Mouse (Mus musculus) adipocyte (in vitro differentiated cells): Measurements from ENCODE around the gene Gm19402.
"Not testable (repeated sequence)": the region's sequence is repeated elsewhere in the genome, so short reads cannot be mapped to it uniquely, and the experiment has no call there.

ENCODE experiments used
- DNase-seq: peaks from one replicate; pipeline ENCODE4 v3.0.0-alpha.2; 2016; ENCODE audit warnings: low spot score

Gm19402 gene

DNA sequence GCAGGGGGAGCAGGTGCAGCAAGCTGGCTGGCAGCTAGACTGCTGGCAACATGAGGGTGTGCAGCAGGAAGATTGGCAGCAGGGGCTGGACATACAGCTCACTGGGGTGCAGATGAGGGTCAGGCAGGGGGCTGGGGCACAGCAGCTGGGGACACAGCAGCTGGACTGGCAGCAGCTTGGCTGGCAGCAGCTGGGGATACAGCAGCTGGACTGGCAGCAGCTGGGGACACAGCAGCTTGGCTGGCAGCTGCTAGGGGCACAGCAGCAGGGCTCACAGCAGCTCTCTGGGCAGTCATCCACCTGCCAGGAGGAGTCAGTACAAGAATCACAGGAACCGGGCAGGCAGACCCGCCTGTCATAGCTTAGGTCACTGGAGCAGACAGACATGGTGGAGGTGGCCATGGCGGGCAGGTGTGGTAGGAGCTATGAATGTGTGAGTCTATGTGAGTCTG, at the start of gene Gm19402:
Gm19402 (minus strand) TSS at position 402 of the 452 bp plus-strand sequence.
- not testable (repeated sequence) for DNase-seq

- no peak for DNase-seq
Measured at GRCm38 (mm10) chr10:77738929-77739328, 48.4 kb upstream of the Gm19402 start.

- DNase-seq: no peak
Measured at GRCm38 (mm10) chr10:77735928-77736327, 45.4 kb upstream of the Gm19402 start.

- no peak for DNase-seq
Measured at GRCm38 (mm10) chr10:77729241-77729640, 38.7 kb upstream of the Gm19402 start.

DNA sequence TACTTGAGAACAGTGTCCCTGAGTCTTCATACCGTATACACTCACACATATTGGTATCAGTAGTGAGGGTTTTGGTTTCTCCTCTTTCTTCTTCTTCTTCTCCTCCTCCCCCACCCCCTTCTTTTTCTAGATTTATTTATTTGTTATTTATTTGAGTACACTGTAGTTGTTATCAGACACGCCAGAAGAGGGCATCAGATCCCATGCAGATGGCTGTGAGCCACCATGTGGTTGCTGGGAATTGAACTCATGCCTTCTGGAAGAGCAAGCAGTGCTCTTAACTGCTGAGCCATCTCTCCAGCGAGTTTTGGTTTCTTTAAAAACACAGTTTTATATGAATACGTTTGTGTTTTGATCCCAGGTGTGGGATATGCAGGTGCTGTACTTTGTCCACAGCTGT, 37.7 kb upstream of the Gm19402 start:
- peak; percentile 14 for DNase-seq

- DNase-seq: no peak
Measured at GRCm38 (mm10) chr10:77726186-77726585, 35.6 kb upstream of the Gm19402 start, which contains the start of gene Gm10100. Gene Gm10100, plus strand, starts transcription at chr10:77726486.

- no peak for DNase-seq
Measured at GRCm38 (mm10) chr10:77724855-77725254, 34.3 kb upstream of the Gm19402 start.

DNA sequence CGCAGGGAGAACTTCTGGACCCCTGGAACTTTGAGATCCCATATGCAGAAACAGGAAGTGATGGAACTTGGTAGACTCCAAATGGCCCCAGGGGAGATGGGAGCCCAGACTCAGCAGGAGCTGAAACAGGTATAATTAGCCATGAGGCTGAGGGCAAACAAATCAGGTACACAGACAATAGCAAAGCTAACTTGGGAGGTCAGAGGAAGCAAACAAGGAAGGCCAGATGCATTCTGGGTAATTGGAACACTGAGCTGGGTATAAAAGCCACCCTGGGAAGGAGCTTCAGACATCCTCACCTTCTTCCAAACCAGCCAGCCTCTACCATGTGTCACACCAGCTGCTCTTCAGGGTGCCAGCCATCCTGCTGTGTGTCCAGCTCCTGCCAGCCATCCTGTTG, 29.7 kb upstream of the Gm19402 start, which contains the start of gene Krtap12-1:
Krtap12-1 (plus strand) TSS at position 301 of the 400 bp plus-strand sequence.
- not testable (repeated sequence) for DNase-seq

GRCm38 (mm10) chr10:77715507-77715906, 24.9 kb upstream of the Gm19402 start, which contains the start of gene Gm10142:
Gene Gm10142, plus strand, starts transcription at chr10:77715807.
- DNase-seq: no peak

GRCm38 (mm10) chr10:77713734-77714133, 23.2 kb upstream of the Gm19402 start:
- no peak for DNase-seq

DNA sequence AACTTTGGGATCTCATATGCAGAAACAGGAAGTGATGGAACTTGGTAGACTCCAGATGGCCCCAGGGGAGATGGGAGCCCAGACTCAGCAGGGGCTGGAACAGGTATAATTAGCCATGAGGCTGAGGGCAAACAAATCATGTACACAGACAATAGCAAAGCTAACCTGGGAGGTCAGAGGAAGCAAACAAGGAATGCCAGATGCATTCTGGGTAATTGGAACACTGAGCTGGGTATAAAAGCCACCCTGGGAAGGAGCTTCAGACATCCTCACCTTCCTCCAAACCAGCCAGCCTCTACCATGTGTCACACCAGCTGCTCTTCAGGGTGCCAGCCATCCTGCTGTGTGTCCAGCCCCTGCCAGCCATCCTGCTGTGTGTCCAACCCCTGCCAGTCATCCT, 20.6 kb upstream of the Gm19402 start, which contains the start of gene Gm10024:
Gm10024 (plus strand) TSS at position 301 of the 400 bp plus-strand sequence.
- DNase-seq: not testable (repeated sequence)

GRCm38 (mm10) chr10:77709831-77710230, 19.3 kb upstream of the Gm19402 start:
- DNase-seq: no peak

DNA sequence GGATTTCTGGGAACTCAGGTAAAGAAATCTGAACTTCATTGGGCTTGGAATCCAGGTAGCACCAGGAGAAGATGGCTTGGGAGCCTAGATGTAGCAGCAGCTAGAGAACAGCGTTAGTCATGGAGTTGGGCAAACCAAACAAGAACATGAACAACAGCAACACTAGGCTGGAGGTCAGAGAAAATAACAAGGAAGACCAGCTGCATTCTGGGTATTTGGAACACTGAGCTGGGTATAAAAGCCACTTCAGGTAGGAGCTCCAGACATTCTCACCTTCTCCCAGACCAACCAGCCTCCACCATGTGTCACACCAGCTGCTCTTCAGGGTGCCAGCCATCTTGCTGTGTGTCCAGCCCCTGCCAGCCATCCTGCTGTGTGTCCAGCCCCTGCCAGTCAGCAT, 15.8 kb upstream of the Gm19402 start, which contains the start of gene Gm10272:
Gm10272 (plus strand) TSS at position 301 of the 400 bp plus-strand sequence.
- DNase-seq: no peak

DNA sequence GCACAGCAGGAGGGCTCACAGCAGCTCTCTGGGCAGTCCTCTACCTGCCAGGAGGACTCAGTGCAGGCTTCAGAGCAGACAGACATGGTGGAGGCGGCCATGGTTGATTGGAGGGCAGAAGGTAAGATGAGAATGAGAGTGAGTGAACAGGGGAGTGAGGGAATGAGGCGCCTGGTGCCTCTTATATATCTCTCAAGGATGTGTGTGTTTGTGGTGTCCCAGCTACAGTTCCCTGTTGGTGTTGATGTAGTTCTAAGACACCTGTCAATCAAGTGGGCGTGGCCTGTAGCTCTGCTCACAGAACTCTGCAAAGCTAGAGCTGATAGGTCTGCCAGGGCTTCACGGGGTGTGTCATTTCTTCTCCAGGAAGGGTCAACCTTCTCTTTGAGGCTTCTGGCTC, 6.6 kb upstream of the Gm19402 start, which contains the start of gene Gm9508:
Gm9508 (minus strand) TSS at position 101 of the 400 bp plus-strand sequence.
- DNase-seq: peak; percentile 21

- no peak for DNase-seq
Measured at GRCm38 (mm10) chr10:77687021-77687420, 3.5 kb downstream of the Gm19402 start.

GRCm38 (mm10) chr10:77685895-77686664, 4.5 kb downstream of the Gm19402 start, which contains the start of gene Tspear:
Gene Tspear, plus strand, starts transcription at chr10:77686569.
- DNase-seq: no peak

- no peak for DNase-seq
Measured at GRCm38 (mm10) chr10:77684181-77684580, 6.4 kb downstream of the Gm19402 start.

- no peak for DNase-seq
Measured at GRCm38 (mm10) chr10:77682994-77683393, 7.6 kb downstream of the Gm19402 start.

DNA sequence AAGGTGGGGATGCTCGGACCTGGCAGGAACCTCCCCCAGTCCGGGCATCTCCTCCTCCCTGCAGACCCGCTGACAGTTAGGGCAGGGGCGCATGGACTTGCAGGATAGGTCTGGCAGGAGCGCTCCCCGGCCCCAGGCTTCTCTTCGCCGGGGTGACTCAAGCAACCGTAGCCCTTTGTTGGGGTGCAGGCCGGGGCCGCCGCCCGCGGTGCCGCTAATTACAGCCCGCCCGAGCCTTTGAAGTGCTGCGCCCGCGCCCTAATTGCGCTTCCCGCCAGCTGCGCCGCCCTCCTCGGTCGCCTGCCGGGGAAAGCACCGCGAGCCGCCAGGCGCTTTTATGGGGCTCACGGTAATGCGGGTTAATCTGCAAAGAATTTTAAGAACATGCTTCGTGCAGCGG, 13.0 kb downstream of the Gm19402 start:
- no peak for DNase-seq

- no peak for DNase-seq
Measured at GRCm38 (mm10) chr10:77673765-77674164, 16.8 kb downstream of the Gm19402 start.

- no peak for DNase-seq
Measured at GRCm38 (mm10) chr10:77671519-77671918, 19.0 kb downstream of the Gm19402 start.

DNA sequence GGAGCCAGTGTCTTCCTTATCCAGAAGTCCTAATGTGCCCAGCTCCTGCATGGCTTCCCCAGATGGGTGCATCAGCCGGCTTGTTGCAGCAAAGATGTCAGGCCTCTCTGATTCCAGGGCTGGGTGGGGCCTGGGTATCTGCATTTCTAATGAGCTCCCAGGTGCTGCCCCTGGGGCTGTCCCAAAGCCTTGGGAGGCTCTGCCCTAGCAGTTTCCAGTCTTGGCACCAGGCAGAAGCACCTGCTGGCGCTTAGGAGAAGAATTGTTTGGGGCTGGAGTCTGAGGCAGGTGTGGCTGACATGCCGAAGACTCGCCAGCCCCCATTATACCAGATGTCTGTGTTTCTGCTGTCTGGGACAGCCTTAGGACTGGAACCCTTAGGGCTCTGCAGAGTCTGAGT, 19.8 kb downstream of the Gm19402 start:
- no peak for DNase-seq

- peak; percentile 52 for DNase-seq
Measured at GRCm38 (mm10) chr10:77667402-77667801, 23.2 kb downstream of the Gm19402 start.
